Comparison of ENCODE assay signal across 8 mouse cellular contexts in genomic region chr4:114308518-114308917, GRCm38 (mm10).
DNase-seq lines count a peak whose midpoint lies in the region; ATAC-seq and TF ChIP-seq lines count a peak whose summit lies in the region.

No protein-coding gene starts in this region.

- no peak overlapping the region for H3K27ac ChIP-seq in stomach, postnatal 0 days (replicated peaks)

- no peaks in the 10 kb centered on the region for H3K9me3 ChIP-seq in stomach, postnatal 0 days (ENCODE audit: control insufficient read depth, low read length)

- no peaks in the 10 kb centered on the region for H3K27me3 ChIP-seq in stomach, postnatal 0 days (ENCODE audit: control insufficient read depth, insufficient read depth, low read length)

- no peak for TF ChIP-seq EP300 in stomach, postnatal 0 days (optimal IDR thresholded peaks at IDR 0.05)

- no peaks in the 10 kb centered on the region for H3K4me1 ChIP-seq in stomach, postnatal 0 days (replicated peaks; ENCODE audit: control insufficient read depth, insufficient read depth)

- no peak overlapping the region for H3K4me2 ChIP-seq in stomach, postnatal 0 days (replicated peaks; ENCODE audit: low read depth)

- no peak overlapping the region for H3K9ac ChIP-seq in stomach, postnatal 0 days (ENCODE audit: low read length)

- DNase-seq in heart, postnatal 36 days: peak; percentile 7 to 23
- DNase-seq in heart, postnatal 25 days (ENCODE audit: low spot score): no peak
- peak; percentile 4 for DNase-seq in right cerebral cortex, adult 18-20 months
- DNase-seq in right cerebral cortex, postnatal 36 days (ENCODE audit: low spot score in 2 of 2): no peak
- peak; percentile 9 to 41 for DNase-seq in adrenal gland, postnatal 36 days
- peak; percentile 44 to 76 for DNase-seq in kidney, postnatal 36 days
- DNase-seq in stomach, postnatal 0 days (ENCODE audit: low spot score): peak; percentile 20
- DNase-seq in spleen, postnatal 4 days (ENCODE audit: low spot score in 2 of 2): no peak

- no peak overlapping the region for H3K4me3 ChIP-seq in stomach, postnatal 0 days (ENCODE audit: low read depth, low read length)

- intact Hi-C loops in heart, postnatal 36 days (cut with DNase I): no loop called here
- intact Hi-C loops in heart, postnatal 25 days (cut with DNase I): no loop called here

- no peaks in the 10 kb centered on the region for H3K36me3 ChIP-seq in stomach, postnatal 0 days (ENCODE audit: control insufficient read depth, insufficient read depth, low read length)

- TF ChIP-seq CTCF in stomach, postnatal 0 days (IDR thresholded peaks at IDR 0.05; ENCODE audit: low read depth): peak; percentile 80

- WGBS in stomach, postnatal 0 days: 5% methylated on average over 1 of the region's 1 CpGs

- no peak for ATAC-seq in stomach, postnatal 0 days (ENCODE audit: low FRiP score, low TSS enrichment)

Comparison
In these comparisons a context has a peak if more than half of its experiments do, and no peak if none do; other contexts are left out.
1. DNase-seq: peak in heart, postnatal 36 days (2 of 2), right cerebral cortex, adult 18-20 months (single experiment), adrenal gland, postnatal 36 days (2 of 2), kidney, postnatal 36 days (2 of 2) and stomach, postnatal 0 days (single experiment); none in heart, postnatal 25 days (single experiment), right cerebral cortex, postnatal 36 days (0 of 2) and spleen, postnatal 4 days (0 of 2).